Mouse (Mus musculus): Measurements from ENCODE around the gene Rin1. TPM values are rescaled to one million over a fixed set of nuclear protein-coding genes. Genes with fewer than 3 reads are reported as not detected.

Gene Rin1
- polyA plus RNA-seq, 1 experiment, result 2.8 TPM

DNA sequence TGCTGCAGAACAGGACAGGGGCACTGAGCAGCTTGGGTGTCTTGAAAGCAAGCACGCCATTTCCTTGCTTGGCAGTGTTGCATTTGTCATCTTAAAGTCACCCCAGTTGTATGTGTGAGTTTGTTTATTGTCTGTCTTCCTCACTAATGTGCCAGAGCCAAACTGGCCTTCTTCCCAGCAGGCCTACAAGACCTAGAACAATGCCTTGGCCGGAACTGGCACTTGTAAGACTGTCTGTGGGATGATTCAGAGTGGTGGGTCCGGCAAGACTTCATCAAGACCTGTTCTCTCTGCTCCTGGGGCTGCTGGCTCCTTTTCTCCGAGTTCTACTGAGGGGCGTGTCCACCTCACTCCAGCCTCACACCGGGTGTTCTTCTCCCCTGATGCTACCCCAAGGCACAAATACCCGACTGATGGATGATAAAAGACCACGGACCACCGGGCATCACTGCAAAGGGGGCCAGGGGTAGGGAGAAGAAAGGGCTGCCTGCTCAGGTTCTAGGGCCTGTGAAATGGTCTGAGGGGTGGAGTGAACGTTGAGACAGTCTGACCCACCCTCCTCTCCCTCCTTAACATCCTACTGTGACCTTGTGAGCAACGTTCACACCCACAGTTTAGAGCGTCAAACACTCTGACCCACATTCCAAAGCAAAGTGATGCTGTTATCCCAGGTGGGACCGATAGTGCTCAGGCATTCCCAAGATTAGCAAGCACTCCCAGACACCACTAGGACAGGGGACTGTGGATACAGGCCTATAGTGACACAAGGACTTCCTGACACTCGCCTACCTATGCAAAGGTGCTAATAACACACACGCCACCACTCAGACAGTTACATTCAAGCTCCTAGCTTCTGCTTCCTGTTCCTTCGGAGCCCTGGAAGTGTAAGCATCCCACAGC, 7.8 kb downstream of the Rin1 start:
- no peak overlapping the region for H3K4me3 ChIP-seq (replicated peaks; ENCODE audit: insufficient read depth, low read depth, low read length)

DNA sequence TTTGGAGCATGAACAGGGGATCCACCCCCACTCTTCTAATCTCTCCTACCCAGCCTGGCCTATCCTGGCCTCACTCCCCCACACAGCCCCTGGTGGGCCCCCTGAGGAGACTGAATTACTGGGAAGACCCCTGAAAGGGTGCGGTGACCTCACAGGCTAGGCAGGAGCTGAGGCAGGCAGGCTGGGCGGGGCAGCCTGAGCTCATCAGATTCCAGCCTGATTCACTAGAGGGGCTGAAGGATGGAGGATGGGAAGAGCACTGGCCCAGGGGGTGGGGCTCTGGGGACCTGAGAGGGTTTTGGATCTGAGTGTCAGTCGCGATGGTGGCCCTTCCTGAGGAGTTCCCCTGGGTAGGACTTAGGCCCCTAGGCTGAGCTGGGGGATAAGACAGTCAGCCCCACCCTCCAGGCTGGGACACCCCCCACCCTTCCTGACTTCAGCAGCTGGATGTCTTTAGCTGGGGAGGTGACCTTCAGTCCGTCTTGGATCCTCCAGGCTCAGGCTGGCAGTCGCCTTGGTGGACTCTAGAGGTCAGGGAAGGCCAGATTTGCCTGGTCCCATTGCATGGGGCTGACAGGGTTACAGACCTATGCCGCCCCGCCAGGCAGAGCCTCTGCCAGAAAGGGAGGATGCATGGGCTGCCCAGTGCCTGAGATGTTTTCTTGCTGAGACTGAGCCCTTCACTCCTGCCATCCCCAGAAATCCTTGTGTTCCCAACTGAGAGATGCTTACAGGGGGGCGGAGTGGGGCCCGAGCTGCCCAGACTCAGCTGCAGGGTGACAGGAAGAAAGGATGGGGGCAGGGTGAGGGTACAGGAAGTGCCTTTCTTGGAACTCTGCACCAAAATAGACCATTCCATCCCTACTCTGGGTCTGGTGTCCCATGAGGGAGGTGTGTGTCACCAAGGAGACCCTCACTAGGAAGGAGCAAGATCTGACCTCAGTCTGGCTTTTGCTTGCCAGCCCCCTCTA, 8.8 kb downstream of the Rin1 start:
- Histone ChIP-seq H3K27ac (ENCODE audit: insufficient read depth, low read length) (no peak overlapping the region), H3K27me3 (ENCODE audit: control insufficient read depth, insufficient read depth, low read length) (no peaks in the 10 kb centered on the region), H3K4me3 (replicated peaks; ENCODE audit: insufficient read depth, low read depth, low read length) (no peak overlapping the region), H3K4me1 (ENCODE audit: control insufficient read depth, insufficient read depth, low read length) (no peaks in the 10 kb centered on the region)
- DNase-seq, result no peak
- no peak for TF ChIP-seq CTCF (IDR thresholded peaks at IDR 0.05; ENCODE audit: borderline replicate concordance, insufficient read depth, low read depth, low read length)
- no peak for TF ChIP-seq POLR2A (IDR thresholded peaks at IDR 0.05; ENCODE audit: borderline replicate concordance, insufficient read depth, low read length)
- WGBS, result 32% methylated on average over 10 of the region's 10 CpGs

More for the DNA sequence above, 7.8 kb downstream of the Rin1 start:
- TF ChIP-seq POLR2A (IDR thresholded peaks at IDR 0.05; ENCODE audit: borderline replicate concordance, insufficient read depth, low read length) (no peak), CTCF (IDR thresholded peaks at IDR 0.05; ENCODE audit: borderline replicate concordance, insufficient read depth, low read depth, low read length) (no peak)
- Histone ChIP-seq H3K4me1 (ENCODE audit: control insufficient read depth, insufficient read depth, low read length) (peaks cover 6% of the 10 kb centered on the region), H3K27ac (ENCODE audit: insufficient read depth, low read length) (no peak overlapping the region), H3K27me3 (ENCODE audit: control insufficient read depth, insufficient read depth, low read length) (no peaks in the 10 kb centered on the region)
- no peak for DNase-seq
- 43% methylated on average over 16 of the region's 16 CpGs for WGBS

DNA sequence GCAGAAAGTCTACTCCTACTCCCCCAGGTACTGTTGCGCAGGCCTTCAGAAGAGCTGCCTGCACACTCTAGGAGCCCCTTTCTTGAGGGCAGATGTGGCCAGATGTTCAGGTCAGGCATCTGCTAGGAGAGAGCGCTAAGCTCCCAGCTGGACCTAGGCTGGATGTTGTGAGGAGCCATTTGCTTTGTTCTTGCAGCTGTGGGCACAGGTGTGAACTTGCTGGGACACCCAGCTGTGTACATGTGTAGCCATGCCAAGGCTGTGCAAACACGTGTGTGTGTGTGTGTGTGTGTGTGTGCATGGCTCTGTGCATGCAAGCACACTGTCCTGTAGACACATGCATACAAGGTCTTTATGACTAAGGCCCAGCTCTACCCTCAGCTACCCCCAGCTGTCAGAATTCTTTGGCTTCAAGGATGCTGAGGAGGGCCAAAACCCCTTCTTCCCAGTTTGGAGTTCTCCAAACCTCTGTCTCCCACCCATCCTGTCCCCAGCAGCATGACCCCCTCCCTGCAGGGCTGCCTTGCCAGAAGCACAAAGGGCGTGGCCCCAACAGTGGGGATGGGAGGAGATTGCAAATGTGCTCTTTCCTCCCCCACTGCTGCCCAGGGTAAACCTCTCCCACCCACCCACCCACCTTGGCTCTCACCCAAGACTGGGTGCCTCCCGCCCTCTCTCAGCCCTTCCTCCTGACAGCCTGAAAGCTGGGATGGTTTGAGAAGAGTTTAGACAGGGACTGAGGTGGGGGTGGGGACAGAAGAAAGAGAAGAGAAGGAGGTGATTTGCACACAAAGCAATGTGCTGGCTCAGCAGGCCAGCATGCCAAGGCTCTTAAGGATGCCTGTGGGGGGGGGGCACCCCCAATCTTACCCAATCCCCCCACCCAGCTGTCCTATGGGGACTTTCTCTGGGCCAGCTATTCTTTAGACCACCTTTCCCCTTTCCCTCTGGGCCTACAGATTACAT, 10.4 kb downstream of the Rin1 start:
- WGBS, result 47% methylated on average over 5 of the region's 5 CpGs
- Histone ChIP-seq H3K27ac (ENCODE audit: insufficient read depth, low read length) (no peak overlapping the region), H3K4me1 (ENCODE audit: control insufficient read depth, insufficient read depth, low read length) (no peaks in the 10 kb centered on the region), H3K4me3 (replicated peaks; ENCODE audit: insufficient read depth, low read depth, low read length) (no peak overlapping the region), H3K27me3 (ENCODE audit: control insufficient read depth, insufficient read depth, low read length) (no peaks in the 10 kb centered on the region)
- TF ChIP-seq POLR2A (IDR thresholded peaks at IDR 0.05; ENCODE audit: borderline replicate concordance, insufficient read depth, low read length), result no peak
- no peak for TF ChIP-seq CTCF (IDR thresholded peaks at IDR 0.05; ENCODE audit: borderline replicate concordance, insufficient read depth, low read depth, low read length)
- DNase-seq, result no peak

DNA sequence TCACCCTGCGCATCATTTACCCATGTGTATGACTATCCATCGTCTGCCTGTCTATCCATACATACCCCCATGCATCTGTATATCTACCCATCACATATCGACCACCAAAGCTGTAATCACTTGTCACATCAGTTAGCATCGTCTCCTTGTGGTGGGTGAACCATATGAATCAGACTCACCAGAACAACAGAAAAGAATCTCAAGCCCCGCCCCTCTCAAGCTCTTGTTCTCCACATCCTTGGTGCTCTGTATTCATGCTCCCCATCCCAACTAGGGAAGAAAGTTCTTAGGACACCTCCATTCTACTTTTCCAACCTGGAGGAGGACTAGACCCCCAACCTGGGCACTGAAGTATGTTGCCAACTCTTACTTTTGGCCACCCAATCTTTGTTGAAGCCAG, 11.8 kb downstream of the Rin1 start:
- H3K27me3 ChIP-seq (ENCODE audit: control insufficient read depth, insufficient read depth, low read length), result no peaks in the 10 kb centered on the region
- no peaks in the 10 kb centered on the region for H3K4me1 ChIP-seq (ENCODE audit: control insufficient read depth, insufficient read depth, low read length)
- WGBS, result 84% methylated on average over 5 of the region's 5 CpGs
- TF ChIP-seq POLR2A (IDR thresholded peaks at IDR 0.05; ENCODE audit: borderline replicate concordance, insufficient read depth, low read length), result no peak
- no peak for TF ChIP-seq CTCF (IDR thresholded peaks at IDR 0.05; ENCODE audit: borderline replicate concordance, insufficient read depth, low read depth, low read length)
- H3K4me3 ChIP-seq (replicated peaks; ENCODE audit: insufficient read depth, low read depth, low read length), result no peak overlapping the region
- no peak for DNase-seq
- H3K27ac ChIP-seq (ENCODE audit: insufficient read depth, low read length), result no peak overlapping the region

DNA sequence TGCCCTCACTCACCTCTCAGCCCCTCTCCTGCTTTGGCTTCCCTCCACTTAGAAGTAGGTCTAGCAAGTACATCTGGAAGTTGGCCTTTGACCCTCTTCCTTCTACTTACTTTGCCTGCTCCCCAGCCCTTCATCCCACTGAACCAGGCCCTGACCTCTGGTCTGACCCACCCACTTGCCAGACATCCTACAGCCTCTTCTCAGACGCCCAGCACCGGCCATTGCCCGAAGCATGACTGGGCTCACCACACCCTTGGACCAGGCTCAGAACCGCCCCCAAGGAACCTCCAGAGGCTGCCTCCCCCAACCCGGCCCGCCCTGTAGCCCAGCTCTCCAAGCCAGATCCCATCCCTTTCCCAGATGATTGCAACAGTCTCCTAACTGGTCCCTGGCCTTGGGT, 12.2 kb downstream of the Rin1 start:
- Histone ChIP-seq H3K4me1 (ENCODE audit: control insufficient read depth, insufficient read depth, low read length) (0 out of 2 replicates have a peak, but pooled peaks cover 2% of the 10 kb centered on the region), H3K4me3 (replicated peaks; ENCODE audit: insufficient read depth, low read depth, low read length) (no peak overlapping the region), H3K27me3 (ENCODE audit: control insufficient read depth, insufficient read depth, low read length) (no peaks in the 10 kb centered on the region), H3K27ac (ENCODE audit: insufficient read depth, low read length) (no peak overlapping the region)
- DNase-seq, result no peak
- no peak for TF ChIP-seq CTCF (IDR thresholded peaks at IDR 0.05; ENCODE audit: borderline replicate concordance, insufficient read depth, low read depth, low read length)
- TF ChIP-seq POLR2A (IDR thresholded peaks at IDR 0.05; ENCODE audit: borderline replicate concordance, insufficient read depth, low read length), result no peak
- WGBS, result 90% methylated on average over 6 of the region's 6 CpGs

DNA sequence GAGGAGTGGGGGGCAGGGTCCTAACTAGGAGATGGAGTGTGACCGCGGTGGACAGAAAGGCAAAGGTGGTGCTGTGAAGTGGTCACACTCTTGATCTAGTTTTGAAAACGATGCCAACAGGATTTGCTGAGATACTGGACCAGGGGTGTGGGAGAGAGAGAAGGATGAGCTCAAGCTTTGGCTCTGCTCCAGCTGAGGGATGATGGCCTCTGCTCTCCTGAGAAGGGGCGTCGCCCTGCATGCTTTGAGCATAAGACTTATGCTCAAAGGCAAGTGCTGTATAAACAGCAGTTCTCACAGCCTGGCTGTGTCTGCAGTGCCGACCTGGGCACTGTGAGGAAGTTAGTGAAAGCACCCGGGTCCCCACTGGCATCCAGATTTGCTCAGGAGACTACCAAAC, 14.8 kb downstream of the Rin1 start:
- no peak for TF ChIP-seq CTCF (IDR thresholded peaks at IDR 0.05; ENCODE audit: borderline replicate concordance, insufficient read depth, low read depth, low read length)
- no peak for TF ChIP-seq POLR2A (IDR thresholded peaks at IDR 0.05; ENCODE audit: borderline replicate concordance, insufficient read depth, low read length)

More for the DNA sequence above, 14.8 kb downstream of the Rin1 start:
- H3K4me3 ChIP-seq (replicated peaks; ENCODE audit: insufficient read depth, low read depth, low read length), result no peak overlapping the region
- no peaks in the 10 kb centered on the region for H3K27me3 ChIP-seq (ENCODE audit: control insufficient read depth, insufficient read depth, low read length)
- no peak for DNase-seq
- peaks cover 10% of the 10 kb centered on the region for H3K4me1 ChIP-seq (ENCODE audit: control insufficient read depth, insufficient read depth, low read length)
- H3K27ac ChIP-seq (ENCODE audit: insufficient read depth, low read length), result no peak overlapping the region
- 64% methylated on average over 7 of the region's 7 CpGs for WGBS
